Mouse (Mus musculus) intestine, postnatal 0 days (tissue): ENCODE results near the gene Oas1g. TPM values are rescaled to one million over a fixed set of nuclear protein-coding genes. Genes with fewer than 3 reads are reported as not detected.
"Not testable (repeated sequence)": the region's sequence is repeated elsewhere in the genome, so short reads cannot be mapped to it uniquely, and the experiment has no call there.

Experiments
- ATAC-seq: fragments of 200-750 bp; cut with Nextera tagmentation; 2 replicates; pipeline ENCODE4 v1.8.0; 2017; ENCODE audit warnings: mild to moderate bottlenecking, moderate TSS enrichment, moderate library complexity
- H3K27ac ChIP-seq: fragments of 300-500 bp; sonication (generic); 2 replicates; pipeline ENCODE4 v1.5.1; 2014; ENCODE audit warnings: mild to moderate bottlenecking, low read depth, low read length, moderate library complexity
- H3K27me3 ChIP-seq: fragments of 300-500 bp; sonication (generic); replicated peaks from 2 replicates; pipeline ENCODE4 v1.6.1; 2014; ENCODE audit warnings: low read length, mixed read lengths; ENCODE audit not compliant: control insufficient read depth, insufficient read depth
- H3K36me3 ChIP-seq: fragments of 300-500 bp; sonication (generic); 2 replicates; pipeline ENCODE4 v1.6.1; 2014; ENCODE audit warnings: mild to moderate bottlenecking, moderate library complexity; ENCODE audit not compliant: control insufficient read depth, insufficient read depth
- H3K4me1 ChIP-seq: fragments of 300-500 bp; sonication (generic); replicated peaks from 2 replicates; pipeline ENCODE4 v1.6.1; 2014; ENCODE audit warnings: antibody characterized with exemption, low read length, mixed read lengths; ENCODE audit not compliant: control insufficient read depth, insufficient read depth
- H3K4me2 ChIP-seq: fragments of 300-500 bp; sonication (generic); replicated peaks from 2 replicates; pipeline ENCODE4 v1.6.1; 2014; ENCODE audit warnings: low read depth, mild to moderate bottlenecking, moderate library complexity
- H3K4me3 ChIP-seq: fragments of 300-500 bp; sonication (generic); 2 replicates; pipeline ENCODE4 v1.5.1; 2014; ENCODE audit warnings: low read depth, low read length
- H3K9ac ChIP-seq: fragments of 300-500 bp; sonication (generic); 2 replicates; pipeline ENCODE4 v1.6.1; 2014; ENCODE audit warnings: mild to moderate bottlenecking, low read depth, low read length
- H3K9me3 ChIP-seq: fragments of 300-500 bp; sonication (generic); 2 replicates; pipeline ENCODE4 v1.6.1; 2016; ENCODE audit warnings: mixed run types; ENCODE audit not compliant: control insufficient read depth
- CTCF ChIP-seq: sonication (generic); IDR thresholded peaks from 2 replicates; pipeline ENCODE4 v1.5.1; 2016; ENCODE audit warnings: low read depth, mild to moderate bottlenecking, control low read depth, antibody characterized with exemption, moderate library complexity
- whole genome bisulfite sequencing: fragments of 180-500 bp; shearing (Covaris S2); extraction: QIAGEN DNeasy Blood & Tissue Kit; methylation state at CpG from one replicate; pipeline ENCODE4 v1.1.7; 2014; 5-methylcytosine and 5-hydroxymethylcytosine counted together
- polyA plus RNA-seq: library from polyadenylated mRNA; unstranded; fragments of >200 nt; fragmentation: Nextera tagmentation; extraction: Ambion mirVana; gene quantifications from 2 replicates; pipeline ENCODE4 v1.2.1, GENCODE M21; 2015

Oas1g gene
- polyA plus RNA-seq, 1 experiment from 2014 or later = 31.8 TPM

- H3K9me3 ChIP-seq = no peaks in the 10 kb centered on the region
- H3K4me1 ChIP-seq = no peaks in the 10 kb centered on the region
- no peak for TF ChIP-seq CTCF
- no peak overlapping the region for H3K4me3 ChIP-seq
- no peak overlapping the region for H3K27ac ChIP-seq
- H3K4me2 ChIP-seq = no peak overlapping the region
- 64% methylated on average over 7 of the region's 7 CpGs for WGBS
- no peak overlapping the region for H3K9ac ChIP-seq
- no peak for ATAC-seq
- no peaks in the 10 kb centered on the region for H3K27me3 ChIP-seq
- H3K36me3 ChIP-seq = no peaks in the 10 kb centered on the region
These were observed 20.9 kb upstream of the Oas1g start for GRCm38 (mm10) chr5:120908196-120908920.

DNA sequence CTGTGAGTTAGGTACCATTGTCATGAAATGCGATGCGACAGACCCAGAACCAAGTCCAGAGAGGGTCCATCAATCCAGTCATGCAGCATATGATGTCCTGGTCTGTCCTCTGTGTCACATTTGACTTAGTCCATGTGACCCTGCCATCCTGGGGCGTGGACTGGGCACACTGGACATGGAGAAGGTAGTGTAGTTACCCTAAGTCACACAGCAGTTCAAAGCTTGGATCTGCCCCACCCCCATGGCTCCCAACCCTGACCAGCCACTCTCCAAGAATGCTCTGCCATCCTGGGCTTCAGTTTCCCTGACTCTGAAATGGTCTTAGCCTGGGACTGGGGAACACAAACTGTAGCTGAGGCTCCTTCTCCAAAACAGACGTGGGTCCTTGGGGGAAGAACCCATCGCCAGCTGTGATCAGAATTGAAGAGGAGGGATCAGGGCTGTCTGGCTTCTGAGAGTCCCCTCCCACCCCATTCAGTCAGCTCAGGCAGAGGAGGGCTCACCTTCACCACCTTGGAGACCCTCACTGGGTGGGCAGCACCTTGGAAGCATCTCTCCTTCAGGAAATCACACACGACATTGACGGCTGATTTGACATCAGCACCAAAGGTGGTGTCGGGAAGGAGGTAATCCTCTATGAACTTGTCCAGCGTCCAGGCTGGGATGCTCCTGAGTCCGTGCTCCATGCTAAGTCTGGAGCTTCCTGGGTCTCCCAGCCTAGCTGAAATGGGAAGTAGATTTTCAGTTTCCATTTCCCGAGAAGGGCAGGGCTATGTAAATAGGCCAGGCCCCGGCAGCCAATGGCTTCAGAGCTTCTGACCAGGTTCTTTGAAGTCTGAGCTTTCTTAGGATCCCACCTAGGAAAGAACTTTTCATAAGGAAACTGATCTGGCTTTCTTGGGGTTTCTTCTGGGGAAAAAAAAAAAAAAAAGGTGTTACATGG, 19.6 kb upstream of the Oas1g start, which contains the start of gene Oas1a:
TSS of gene Oas1a (minus strand) at position 731 of the 943 bp plus-strand sequence.
- not testable (repeated sequence) for H3K36me3 ChIP-seq, H3K4me1 ChIP-seq, H3K27ac ChIP-seq, H3K27me3 ChIP-seq, H3K9me3 ChIP-seq
- 37% methylated on average over 8 of the region's 12 CpGs for WGBS
- 0 out of 2 replicates have a peak within 1 kb of the TSS, but pooled peaks have one; percentile 27 for H3K9ac ChIP-seq
- H3K4me3 ChIP-seq = peak within 1 kb of the TSS; percentile 36
- H3K4me2 ChIP-seq = peak within 1 kb of the TSS; percentile 64
- ATAC-seq = peak; percentile 79

- no peaks in the 10 kb centered on the region for H3K9me3 ChIP-seq
- H3K27ac ChIP-seq = no peak overlapping the region
- no peak overlapping the region for H3K9ac ChIP-seq
- no peaks in the 10 kb centered on the region for H3K27me3 ChIP-seq
- no peak for TF ChIP-seq CTCF
- peaks cover 4% of the 10 kb centered on the region; the same call in 1 of the 2 replicates for H3K36me3 ChIP-seq
- H3K4me3 ChIP-seq = no peak overlapping the region
- H3K4me1 ChIP-seq = no peaks in the 10 kb centered on the region
- 90% methylated on average over 5 of the region's 5 CpGs for WGBS
- no peak for ATAC-seq
- H3K4me2 ChIP-seq = no peak overlapping the region
These were observed 14.6 kb upstream of the Oas1g start for GRCm38 (mm10) chr5:120902056-120902455.

- 59% methylated on average over 1 of the region's 1 CpGs for WGBS
- Histone ChIP-seq H3K36me3 (peaks cover 4% of the 10 kb centered on the region; the same call in 1 of the 2 replicates), H3K9me3 (no peaks in the 10 kb centered on the region), H3K27ac (no peak overlapping the region), H3K4me1 (no peaks in the 10 kb centered on the region), H3K27me3 (no peaks in the 10 kb centered on the region), H3K9ac (no peak overlapping the region), H3K4me3 (no peak overlapping the region), H3K4me2 (no peak overlapping the region)
- no peak for TF ChIP-seq CTCF
- ATAC-seq = no peak
These were observed 13.3 kb upstream of the Oas1g start for GRCm38 (mm10) chr5:120900666-120901065.

DNA sequence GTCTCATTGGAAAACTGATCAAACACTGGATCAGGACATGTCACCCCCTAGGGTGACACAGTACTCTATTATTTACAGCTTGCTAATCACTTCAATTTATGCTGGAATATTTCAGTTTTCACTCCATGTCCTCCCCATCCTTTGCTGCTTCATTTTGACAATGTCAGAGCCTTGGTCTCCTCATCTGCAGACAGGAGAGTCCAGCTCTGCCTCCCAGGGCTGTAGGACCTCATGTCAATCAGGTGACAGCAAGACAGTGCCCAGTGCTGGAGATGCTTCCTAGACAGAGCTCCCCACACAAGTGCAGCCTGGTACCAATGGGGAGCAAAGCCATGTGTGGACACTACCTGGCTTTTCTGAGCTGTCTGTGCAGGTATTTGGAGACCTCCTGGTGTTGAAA, 11.3 kb upstream of the Oas1g start:
- Histone ChIP-seq H3K4me1 (no peaks in the 10 kb centered on the region), H3K4me3 (no peak overlapping the region), H3K4me2 (no peak overlapping the region), H3K9ac (no peak overlapping the region), H3K27me3 (no peaks in the 10 kb centered on the region), H3K36me3 (peaks cover 4% of the 10 kb centered on the region; the same call in 1 of the 2 replicates), H3K27ac (no peak overlapping the region), H3K9me3 (no peaks in the 10 kb centered on the region)
- no peak for TF ChIP-seq CTCF
- ATAC-seq = no peak

- no peak for TF ChIP-seq CTCF
- Histone ChIP-seq H3K36me3 (peaks cover 4% of the 10 kb centered on the region; the same call in 1 of the 2 replicates), H3K4me1 (no peaks in the 10 kb centered on the region), H3K9me3 (no peaks in the 10 kb centered on the region), H3K27ac (no peak overlapping the region), H3K9ac (no peak overlapping the region), H3K4me3 (no peak overlapping the region), H3K4me2 (no peak overlapping the region), H3K27me3 (no peaks in the 10 kb centered on the region)
- ATAC-seq = no peak
- 89% methylated on average over 6 of the region's 6 CpGs for WGBS
These were observed 10.9 kb upstream of the Oas1g start for GRCm38 (mm10) chr5:120898307-120898706.
